Mouse (Mus musculus) ES-E14 (cell line): ENCODE results near the gene Ap1b1.

Source experiments
- CHD2 ChIP-seq: IDR thresholded peaks from 2 replicates; pipeline ENCODE4 v1.6.1; 2014; ENCODE audit warnings: mild to moderate bottlenecking, low read depth, low read length, inconsistent platforms
- HCFC1 ChIP-seq: IDR thresholded peaks from 2 replicates; pipeline ENCODE4 v1.6.1; 2012; ENCODE audit warnings: low read length, inconsistent platforms, borderline replicate concordance; ENCODE audit not compliant: insufficient read depth
- MAFK ChIP-seq: IDR thresholded peaks from 2 replicates; pipeline ENCODE4 v1.6.1; 2014; ENCODE audit warnings: mild to moderate bottlenecking, low read depth, low read length, inconsistent platforms; ENCODE audit not compliant: insufficient read depth
- ZC3H11A ChIP-seq: IDR thresholded peaks from 2 replicates; pipeline ENCODE4 v1.6.1; 2012; ENCODE audit warnings: low read depth, mild to moderate bottlenecking, inconsistent platforms, low read length, borderline replicate concordance

GRCm38 (mm10) chr11:5025108-5025507 lies 38.5 kb downstream of the Ap1b1 start:
- TF ChIP-seq HCFC1 (no peak), MAFK (no peak), CHD2 (no peak), ZC3H11A (no peak)
